Mouse (Mus musculus): ENCODE measurements around the gene Kif28.

DNA sequence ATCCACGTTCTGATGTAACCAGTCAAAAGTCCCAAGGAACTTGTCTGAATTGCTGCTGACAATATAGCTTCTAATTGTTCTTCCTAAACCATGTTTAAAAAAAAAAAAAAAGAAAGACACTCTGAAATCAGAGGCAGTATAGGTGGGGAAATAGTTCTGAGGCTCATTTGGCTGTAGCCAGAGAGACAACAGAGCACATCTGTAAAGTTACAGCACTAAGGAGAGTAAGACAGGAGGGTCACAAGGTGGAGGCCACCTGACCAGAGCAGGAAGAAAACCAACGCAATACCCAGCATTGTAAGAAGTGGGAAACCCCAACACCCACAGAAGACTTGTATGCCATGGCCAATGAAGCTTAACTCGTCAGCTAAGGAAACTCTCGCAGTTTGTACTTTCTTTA lies 39.0 kb upstream of the Kif28 start:
- TF ChIP-seq CTCF (IDR thresholded peaks at IDR 0.05; ENCODE audit: low read depth, low read length) (no peak), EP300 (IDR thresholded peaks at IDR 0.05; ENCODE audit: insufficient read depth, low read depth, low read length) (no peak), POLR2A (IDR thresholded peaks at IDR 0.05; ENCODE audit: insufficient read depth, low read length) (no peak)
